Mouse (Mus musculus): ENCODE measurements around the gene Fgf6.

Gene Fgf6

GRCm38 (mm10) chr6:127014906-127015770 lies at the start of gene Fgf6:
Gene Fgf6, plus strand, starts transcription at chr6:127015586.
- no peak for ATAC-seq (ENCODE audit: insufficient number of reproducible peaks, low FRiP score, low TSS enrichment)

- ATAC-seq (ENCODE audit: insufficient number of reproducible peaks, low FRiP score, low TSS enrichment): no peak
Observed at GRCm38 (mm10) chr6:126966241-126967026, 49.0 kb upstream of the Fgf6 start.

- ATAC-seq (ENCODE audit: insufficient number of reproducible peaks, low FRiP score, low TSS enrichment): no peak
Observed at GRCm38 (mm10) chr6:126981539-126982234, 33.7 kb upstream of the Fgf6 start.

- no peak for ATAC-seq (ENCODE audit: insufficient number of reproducible peaks, low FRiP score, low TSS enrichment)
Observed at GRCm38 (mm10) chr6:126993676-126994075, 21.7 kb upstream of the Fgf6 start.

- ATAC-seq (ENCODE audit: insufficient number of reproducible peaks, low FRiP score, low TSS enrichment): no peak
Observed at GRCm38 (mm10) chr6:126995494-126995893, 19.9 kb upstream of the Fgf6 start.

GRCm38 (mm10) chr6:126996399-126996798 lies 19.0 kb upstream of the Fgf6 start:
- no peak for ATAC-seq (ENCODE audit: insufficient number of reproducible peaks, low FRiP score, low TSS enrichment)

- no peak for ATAC-seq (ENCODE audit: insufficient number of reproducible peaks, low FRiP score, low TSS enrichment)
Observed at GRCm38 (mm10) chr6:127005646-127006045, 9.7 kb upstream of the Fgf6 start.

- ATAC-seq (ENCODE audit: insufficient number of reproducible peaks, low FRiP score, low TSS enrichment): no peak
Observed at GRCm38 (mm10) chr6:127006551-127006950, 8.8 kb upstream of the Fgf6 start.

- ATAC-seq (ENCODE audit: insufficient number of reproducible peaks, low FRiP score, low TSS enrichment): no peak
Observed at GRCm38 (mm10) chr6:127010021-127010420, 5.4 kb upstream of the Fgf6 start.

GRCm38 (mm10) chr6:127011947-127012535 lies 3.3 kb upstream of the Fgf6 start:
- no peak for ATAC-seq (ENCODE audit: insufficient number of reproducible peaks, low FRiP score, low TSS enrichment)

GRCm38 (mm10) chr6:127019254-127019653 lies 3.9 kb downstream of the Fgf6 start:
- ATAC-seq (ENCODE audit: insufficient number of reproducible peaks, low FRiP score, low TSS enrichment): no peak

GRCm38 (mm10) chr6:127020431-127020830 lies 5.0 kb downstream of the Fgf6 start:
- ATAC-seq (ENCODE audit: insufficient number of reproducible peaks, low FRiP score, low TSS enrichment): no peak

- ATAC-seq (ENCODE audit: insufficient number of reproducible peaks, low FRiP score, low TSS enrichment): no peak
Observed at GRCm38 (mm10) chr6:127024836-127025235, 9.4 kb downstream of the Fgf6 start.

- ATAC-seq (ENCODE audit: insufficient number of reproducible peaks, low FRiP score, low TSS enrichment): no peak
Observed at GRCm38 (mm10) chr6:127034760-127035159, 19.4 kb downstream of the Fgf6 start.

GRCm38 (mm10) chr6:127044909-127045308 lies 29.5 kb downstream of the Fgf6 start:
- no peak for ATAC-seq (ENCODE audit: insufficient number of reproducible peaks, low FRiP score, low TSS enrichment)

GRCm38 (mm10) chr6:127050847-127051246 lies 35.5 kb downstream of the Fgf6 start:
- no peak for ATAC-seq (ENCODE audit: insufficient number of reproducible peaks, low FRiP score, low TSS enrichment)

GRCm38 (mm10) chr6:127056990-127057588 lies 41.7 kb downstream of the Fgf6 start:
- ATAC-seq (ENCODE audit: insufficient number of reproducible peaks, low FRiP score, low TSS enrichment): no peak

- no peak for ATAC-seq (ENCODE audit: insufficient number of reproducible peaks, low FRiP score, low TSS enrichment)
Observed at GRCm38 (mm10) chr6:127059975-127060374, 44.6 kb downstream of the Fgf6 start.

- ATAC-seq (ENCODE audit: insufficient number of reproducible peaks, low FRiP score, low TSS enrichment): no peak
Observed at GRCm38 (mm10) chr6:127063915-127064314, 48.5 kb downstream of the Fgf6 start.

- ATAC-seq (ENCODE audit: insufficient number of reproducible peaks, low FRiP score, low TSS enrichment): no peak
Observed at GRCm38 (mm10) chr6:127064815-127065214, 49.4 kb downstream of the Fgf6 start.

Measured in cerebellum, adult (tissue).